Mouse (Mus musculus): ENCODE measurements around the gene Smad1. TPM values are rescaled to one million over a fixed set of nuclear protein-coding genes. Genes with fewer than 3 reads are reported as not detected.

Smad1 gene
- polyA plus RNA-seq, 1 experiment from 2014 or later: 64.3 TPM

DNA sequence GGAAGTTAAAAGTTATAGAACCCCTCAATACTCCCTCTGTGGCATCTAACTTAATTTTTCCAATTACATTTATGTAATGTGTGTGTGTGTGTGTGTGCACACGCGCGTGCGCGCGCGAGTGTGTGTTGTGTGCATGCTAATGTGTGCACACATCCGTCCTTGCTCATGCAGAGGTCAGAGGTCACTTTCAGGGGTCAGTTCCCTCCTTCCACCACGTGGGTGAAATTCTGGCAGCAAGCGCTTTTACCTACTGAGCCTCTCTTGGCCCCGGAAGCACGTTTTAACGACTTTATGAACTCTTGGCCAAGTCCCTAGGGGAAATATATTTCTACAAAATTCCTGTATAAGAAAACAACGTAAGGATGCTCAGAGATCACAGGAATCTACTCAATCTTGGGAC lies 19.3 kb downstream of the Smad1 start:
- H3K4me2 ChIP-seq (replicated peaks): no peak overlapping the region
- no peak overlapping the region for H3K27ac ChIP-seq (replicated peaks)
- ATAC-seq (ENCODE audit: low FRiP score, low read depth): no peak
- no peak overlapping the region for H3K9ac ChIP-seq (replicated peaks)
- H3K36me3 ChIP-seq: no peaks in the 10 kb centered on the region
- H3K27me3 ChIP-seq: no peaks in the 10 kb centered on the region
- H3K4me3 ChIP-seq: no peak overlapping the region
- WGBS: 72% methylated on average over 14 of the region's 14 CpGs
- peaks cover 38% of the 10 kb centered on the region for H3K4me1 ChIP-seq
- no peaks in the 10 kb centered on the region for H3K9me3 ChIP-seq

DNA sequence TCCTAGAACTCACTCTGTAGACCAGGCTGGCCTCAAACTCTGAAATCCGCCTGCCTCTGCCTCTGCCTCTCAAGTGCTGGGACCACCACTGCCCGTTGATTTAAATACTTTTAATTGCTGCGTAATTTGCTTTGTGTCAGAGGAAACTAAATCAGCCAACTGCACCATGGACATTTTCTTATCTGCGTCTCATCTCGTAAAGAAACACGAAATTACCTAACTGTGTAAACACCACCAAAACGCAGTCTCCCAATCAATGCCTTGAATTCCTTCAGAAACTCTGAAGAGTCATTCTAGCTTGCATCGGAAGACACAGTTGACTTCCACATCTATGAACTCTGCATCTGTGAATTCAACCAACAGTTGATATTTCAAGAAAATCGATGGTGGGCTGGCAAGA lies 22.7 kb downstream of the Smad1 start:
- no peak for ATAC-seq (ENCODE audit: low FRiP score, low read depth)
- H3K36me3 ChIP-seq: peaks cover 9% of the 10 kb centered on the region
- no peak overlapping the region for H3K4me2 ChIP-seq (replicated peaks)
- no peak overlapping the region for H3K4me3 ChIP-seq
- H3K27ac ChIP-seq (replicated peaks): no peak overlapping the region
- H3K9me3 ChIP-seq: no peaks in the 10 kb centered on the region
- no peaks in the 10 kb centered on the region for H3K27me3 ChIP-seq
- WGBS: 94% methylated on average over 9 of the region's 9 CpGs
- no peak overlapping the region for H3K9ac ChIP-seq (replicated peaks)
- H3K4me1 ChIP-seq: peaks cover 21% of the 10 kb centered on the region

DNA sequence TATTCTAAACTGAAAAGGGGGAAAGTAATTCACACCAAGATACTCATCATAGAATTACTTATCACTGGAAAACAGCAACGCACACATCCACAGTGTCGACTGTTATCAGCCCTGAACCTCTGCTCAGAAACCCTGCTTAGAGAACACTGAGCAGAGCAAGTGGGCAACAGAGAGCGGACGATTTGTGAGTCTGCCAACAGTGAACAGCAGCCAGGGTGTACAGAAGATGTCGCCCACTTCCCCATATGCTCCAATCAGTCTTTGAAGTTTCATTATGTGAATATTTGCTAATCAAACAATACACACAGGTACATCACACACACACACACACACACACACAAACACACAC lies 23.6 kb downstream of the Smad1 start:
- peaks cover 16% of the 10 kb centered on the region; the same call in 1 of the 2 replicates for H3K4me1 ChIP-seq
- no peak for ATAC-seq (ENCODE audit: low FRiP score, low read depth)
- H3K4me3 ChIP-seq: no peak overlapping the region
- 81% methylated on average over 5 of the region's 5 CpGs for WGBS
- H3K4me2 ChIP-seq (replicated peaks): no peak overlapping the region
- no peaks in the 10 kb centered on the region for H3K9me3 ChIP-seq
- no peaks in the 10 kb centered on the region for H3K27me3 ChIP-seq
- peaks cover 18% of the 10 kb centered on the region for H3K36me3 ChIP-seq
- H3K27ac ChIP-seq (replicated peaks): no peak overlapping the region
- H3K9ac ChIP-seq (replicated peaks): no peak overlapping the region

DNA sequence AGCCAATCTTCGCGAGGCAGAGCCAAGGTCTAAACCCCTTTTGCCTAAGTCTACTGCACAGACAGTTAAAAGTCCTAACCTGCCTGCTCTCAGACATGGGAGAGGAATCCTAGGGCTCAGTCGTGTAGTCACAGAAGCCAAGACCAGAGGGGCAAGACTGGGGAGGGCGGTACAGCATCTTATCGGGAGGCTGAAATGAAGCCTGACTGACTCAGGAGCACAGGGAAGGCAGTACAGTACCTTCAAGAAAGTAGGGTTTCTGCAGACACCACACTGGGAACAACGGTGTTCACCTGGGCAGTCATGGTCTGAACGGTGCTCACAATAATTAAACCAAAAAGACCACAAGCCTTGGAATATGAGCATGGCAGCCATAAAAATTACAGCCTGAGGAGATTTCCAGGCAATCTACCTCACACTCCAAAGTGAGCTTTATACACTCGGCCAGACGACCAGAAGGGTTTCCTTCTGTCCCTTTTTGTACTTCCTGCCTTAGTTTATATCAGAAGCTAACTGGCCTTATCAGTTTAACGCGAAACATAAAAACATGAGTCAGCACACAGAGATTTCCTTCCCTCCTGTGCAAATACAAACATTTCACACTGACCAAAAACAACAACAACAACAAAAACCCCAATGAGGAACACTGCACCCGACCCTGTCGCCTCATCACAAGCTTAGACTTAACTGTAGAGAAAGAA lies 24.1 kb downstream of the Smad1 start:
- Histone ChIP-seq H3K4me1 (peaks cover 16% of the 10 kb centered on the region; the same call in 1 of the 2 replicates), H3K9ac (replicated peaks) (no peak overlapping the region), H3K4me3 (no peak overlapping the region), H3K4me2 (replicated peaks) (no peak overlapping the region), H3K27ac (replicated peaks) (no peak overlapping the region; the same call in 1 of the 2 replicates), H3K9me3 (no peaks in the 10 kb centered on the region), H3K27me3 (no peaks in the 10 kb centered on the region), H3K36me3 (peaks cover 23% of the 10 kb centered on the region)
- 79% methylated on average over 13 of the region's 13 CpGs for WGBS
- no peak for ATAC-seq (ENCODE audit: low FRiP score, low read depth)

DNA sequence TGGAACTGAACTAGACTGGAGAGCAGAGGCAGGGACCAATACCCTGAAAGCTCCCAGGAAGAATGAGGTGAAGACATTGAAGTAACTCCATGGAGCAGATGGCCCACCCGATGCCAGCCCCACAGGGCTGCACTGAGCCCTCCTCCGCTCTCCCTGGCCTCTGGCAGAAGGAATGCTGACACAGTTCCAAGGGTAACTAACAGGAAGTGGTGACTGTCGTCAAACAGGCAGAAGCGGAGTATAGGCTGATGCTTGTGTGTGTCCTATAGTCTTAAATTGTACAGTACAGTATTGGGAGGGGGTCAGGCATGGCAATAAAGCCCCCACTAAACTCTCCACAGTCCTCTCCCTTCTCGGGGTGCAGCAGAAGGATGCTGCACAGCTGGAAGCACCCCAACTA lies 24.9 kb downstream of the Smad1 start:
- Histone ChIP-seq H3K27me3 (no peaks in the 10 kb centered on the region), H3K4me1 (peaks cover 16% of the 10 kb centered on the region; the same call in 1 of the 2 replicates), H3K27ac (replicated peaks) (no peak overlapping the region), H3K9ac (replicated peaks) (no peak overlapping the region), H3K9me3 (no peaks in the 10 kb centered on the region), H3K4me3 (no peak overlapping the region), H3K4me2 (replicated peaks) (no peak overlapping the region), H3K36me3 (peaks cover 30% of the 10 kb centered on the region)
- ATAC-seq (ENCODE audit: low FRiP score, low read depth): no peak
- WGBS: 77% methylated on average over 5 of the region's 5 CpGs

DNA sequence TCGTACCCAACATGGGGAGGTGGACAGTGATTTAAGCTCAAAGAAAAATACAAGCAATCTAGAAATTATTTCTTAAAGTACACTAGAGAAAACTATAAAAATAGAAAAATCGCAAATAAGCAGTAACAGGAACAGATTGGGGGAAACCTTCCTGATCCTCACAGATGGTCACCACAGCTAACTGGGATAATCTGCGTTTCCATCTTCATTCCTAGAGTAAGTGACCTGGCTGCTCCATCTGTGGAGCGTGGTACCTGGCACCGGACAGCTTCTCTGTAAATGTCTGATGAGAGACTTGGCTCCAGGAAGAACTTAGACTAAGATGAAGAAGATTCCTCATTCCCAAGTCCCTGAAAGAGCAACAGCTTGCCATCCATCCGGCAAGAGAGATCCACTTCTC lies 25.8 kb downstream of the Smad1 start:
- H3K4me1 ChIP-seq: peaks cover 12% of the 10 kb centered on the region; the same call in 1 of the 2 replicates
- no peak overlapping the region for H3K27ac ChIP-seq (replicated peaks)
- 95% methylated on average over 6 of the region's 6 CpGs for WGBS
- H3K4me2 ChIP-seq (replicated peaks): no peak overlapping the region
- peaks cover 39% of the 10 kb centered on the region for H3K36me3 ChIP-seq
- H3K9me3 ChIP-seq: no peaks in the 10 kb centered on the region
- H3K27me3 ChIP-seq: no peaks in the 10 kb centered on the region
- ATAC-seq (ENCODE audit: low FRiP score, low read depth): no peak
- H3K9ac ChIP-seq (replicated peaks): no peak overlapping the region
- no peak overlapping the region for H3K4me3 ChIP-seq

DNA sequence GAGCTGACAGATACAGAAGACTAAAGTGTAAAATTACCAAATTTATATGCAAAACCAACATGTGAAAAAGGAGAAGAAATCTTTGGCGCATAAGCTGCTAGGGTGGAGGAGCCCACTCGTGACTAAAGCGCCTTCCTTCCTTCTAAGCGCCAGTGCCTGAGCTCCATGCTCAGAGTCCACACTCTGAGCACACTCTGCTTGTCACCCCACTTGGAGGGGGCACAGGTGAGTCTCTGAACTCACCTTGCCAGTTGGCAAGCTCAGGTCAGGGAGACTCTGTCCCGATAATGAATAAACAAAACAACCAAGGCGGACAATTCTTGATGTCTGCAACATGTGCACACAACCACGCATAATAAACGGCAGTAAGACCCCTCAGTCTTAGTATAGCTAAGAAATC lies 26.4 kb downstream of the Smad1 start:
- Histone ChIP-seq H3K27me3 (no peaks in the 10 kb centered on the region), H3K4me2 (replicated peaks) (no peak overlapping the region), H3K36me3 (peaks cover 45% of the 10 kb centered on the region), H3K4me3 (no peak overlapping the region), H3K9me3 (no peaks in the 10 kb centered on the region), H3K4me1 (peaks cover 12% of the 10 kb centered on the region; the same call in 1 of the 2 replicates), H3K9ac (replicated peaks) (no peak overlapping the region), H3K27ac (replicated peaks) (no peak overlapping the region)
- WGBS: 89% methylated on average over 8 of the region's 8 CpGs
- no peak for ATAC-seq (ENCODE audit: low FRiP score, low read depth)

DNA sequence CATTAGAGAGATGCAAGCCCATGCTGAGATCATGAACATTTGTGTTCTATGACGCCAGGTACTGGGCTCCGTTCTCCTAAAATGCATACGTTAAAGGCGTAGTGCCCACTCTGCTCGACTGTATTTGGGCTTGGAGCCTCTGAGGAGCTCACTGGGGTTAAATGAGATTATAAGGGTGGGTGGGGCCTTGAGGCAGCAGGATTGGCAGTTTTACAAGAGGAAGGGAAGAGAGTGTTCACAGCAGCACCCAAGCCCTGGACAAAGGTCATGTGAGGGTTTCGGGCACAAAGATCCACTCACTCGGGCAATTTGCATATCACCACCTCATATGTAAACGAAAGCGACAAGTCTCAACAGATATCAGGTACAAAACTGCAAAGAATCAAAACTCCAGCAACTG lies 26.8 kb downstream of the Smad1 start:
- 85% methylated on average over 9 of the region's 9 CpGs for WGBS
- Histone ChIP-seq H3K4me2 (replicated peaks) (no peak overlapping the region), H3K36me3 (peaks cover 46% of the 10 kb centered on the region), H3K9me3 (no peaks in the 10 kb centered on the region), H3K9ac (replicated peaks) (no peak overlapping the region), H3K27me3 (no peaks in the 10 kb centered on the region), H3K27ac (replicated peaks) (no peak overlapping the region), H3K4me1 (peaks cover 12% of the 10 kb centered on the region; the same call in 1 of the 2 replicates), H3K4me3 (no peak overlapping the region)
- no peak for ATAC-seq (ENCODE audit: low FRiP score, low read depth)

DNA sequence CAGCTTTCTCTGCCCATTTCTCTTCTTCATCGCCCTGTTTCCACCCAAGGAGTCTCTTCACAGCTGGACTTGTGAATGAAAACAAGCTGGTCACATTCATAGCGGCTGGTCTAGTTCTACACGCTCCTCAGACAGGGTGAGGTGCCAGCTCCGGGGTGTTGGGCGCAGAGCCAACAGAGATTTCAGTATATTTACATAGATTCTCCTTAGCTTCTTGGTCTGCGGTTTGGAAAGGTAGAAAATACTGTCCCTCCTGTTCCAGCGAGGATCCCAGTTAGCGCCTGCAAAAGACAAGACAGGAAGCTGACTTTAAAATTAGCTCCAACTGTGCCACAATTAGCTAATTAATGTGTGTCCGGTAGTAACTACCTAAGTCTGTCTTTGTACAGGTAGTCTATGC lies 27.2 kb downstream of the Smad1 start:
- H3K4me1 ChIP-seq: peaks cover 12% of the 10 kb centered on the region; the same call in 1 of the 2 replicates
- H3K9ac ChIP-seq (replicated peaks): no peak overlapping the region
- H3K4me3 ChIP-seq: no peak overlapping the region
- ATAC-seq (ENCODE audit: low FRiP score, low read depth): no peak
- WGBS: 88% methylated on average over 9 of the region's 9 CpGs
- H3K27ac ChIP-seq (replicated peaks): no peak overlapping the region
- H3K9me3 ChIP-seq: no peaks in the 10 kb centered on the region
- no peak overlapping the region for H3K4me2 ChIP-seq (replicated peaks)
- H3K27me3 ChIP-seq: no peaks in the 10 kb centered on the region
- peaks cover 46% of the 10 kb centered on the region for H3K36me3 ChIP-seq

DNA sequence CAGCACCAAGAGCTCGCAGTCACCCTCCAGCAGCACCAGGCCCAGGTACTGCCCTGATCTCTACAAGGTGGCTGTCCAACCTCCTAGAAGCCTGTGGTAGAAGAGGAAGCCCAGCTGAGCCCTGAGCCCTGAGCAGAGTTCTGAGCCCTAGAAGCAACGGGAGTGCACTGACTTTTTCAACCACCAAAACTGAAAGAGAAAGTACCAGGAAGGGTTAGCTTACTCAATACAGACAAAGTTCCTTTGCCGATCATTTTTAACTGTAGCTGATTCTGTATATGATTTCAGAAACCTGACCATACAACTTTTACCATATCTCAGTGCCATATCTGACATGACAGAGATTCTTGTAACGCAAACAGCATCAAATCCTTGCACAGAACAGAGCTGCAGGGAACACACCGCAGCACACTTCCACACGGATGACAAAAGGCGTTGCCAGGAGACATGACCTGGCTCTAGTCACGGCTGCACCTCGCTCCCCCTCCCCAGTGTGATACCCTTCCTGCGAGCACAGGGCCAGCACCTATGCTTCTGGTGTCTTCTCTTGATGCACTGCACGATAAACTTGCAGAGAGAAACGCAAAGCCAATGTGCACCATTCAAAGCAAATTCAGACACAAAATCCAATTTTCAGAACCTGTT lies 28.6 kb downstream of the Smad1 start:
- Histone ChIP-seq H3K36me3 (peaks cover 47% of the 10 kb centered on the region), H3K4me1 (peaks cover 15% of the 10 kb centered on the region; the same call in 1 of the 2 replicates), H3K9me3 (no peaks in the 10 kb centered on the region), H3K27me3 (no peaks in the 10 kb centered on the region), H3K4me2 (replicated peaks) (no peak overlapping the region), H3K27ac (replicated peaks) (no peak overlapping the region), H3K9ac (replicated peaks) (no peak overlapping the region), H3K4me3 (no peak overlapping the region)
- 89% methylated on average over 12 of the region's 12 CpGs for whole genome bisulfite sequencing
- no peak for ATAC-seq (ENCODE audit: low FRiP score, low read depth)

DNA sequence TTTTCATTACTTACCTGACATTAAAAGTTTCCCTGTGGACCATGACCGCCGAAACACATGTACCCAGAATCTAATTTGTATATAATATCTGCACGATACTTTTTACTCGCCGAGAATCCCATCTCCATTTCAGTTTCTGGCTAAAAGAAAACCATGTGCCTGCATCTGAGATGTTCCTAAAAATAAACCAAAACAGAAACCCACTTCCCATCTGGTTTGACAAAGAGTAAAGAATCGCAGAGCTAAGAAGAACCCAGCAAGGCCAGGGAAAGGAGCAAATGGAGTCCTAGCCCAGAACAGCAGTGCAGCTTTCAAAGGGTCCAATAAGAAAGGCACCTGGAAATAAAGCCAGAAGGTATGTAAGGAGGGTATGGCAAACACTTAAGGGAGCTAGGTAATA lies 30.2 kb downstream of the Smad1 start:
- no peak for ATAC-seq (ENCODE audit: low FRiP score, low read depth)
- peaks cover 53% of the 10 kb centered on the region for H3K36me3 ChIP-seq
- 92% methylated on average over 6 of the region's 6 CpGs for WGBS

DNA sequence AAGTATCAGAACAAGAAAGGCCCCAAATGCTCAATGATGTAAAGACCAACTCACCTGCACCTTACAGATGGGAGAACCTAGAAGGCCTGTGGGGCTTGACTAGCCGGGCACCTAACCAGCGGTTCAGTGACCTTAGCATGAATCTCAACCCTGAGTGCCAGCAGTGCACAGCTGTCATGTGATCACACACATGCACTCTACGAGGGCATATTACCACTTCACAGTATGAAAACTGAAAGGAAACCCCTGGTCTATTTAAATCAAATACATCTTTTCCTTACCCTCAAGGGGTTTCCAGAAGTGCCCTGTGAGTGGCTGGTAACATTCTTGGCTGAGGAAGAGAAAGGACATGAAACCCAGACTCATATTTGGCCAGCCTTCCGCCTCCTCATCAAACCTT lies 31.4 kb downstream of the Smad1 start:
- no peak overlapping the region for H3K4me3 ChIP-seq
- H3K9ac ChIP-seq (replicated peaks): no peak overlapping the region
- 0 out of 2 replicates have a peak, but pooled peaks cover 9% of the 10 kb centered on the region for H3K4me1 ChIP-seq
- H3K27ac ChIP-seq (replicated peaks): no peak overlapping the region
- ATAC-seq (ENCODE audit: low FRiP score, low read depth): no peak
- H3K4me2 ChIP-seq (replicated peaks): no peak overlapping the region
- H3K27me3 ChIP-seq: no peaks in the 10 kb centered on the region
- 92% methylated on average over 4 of the region's 4 CpGs for WGBS
- H3K9me3 ChIP-seq: no peaks in the 10 kb centered on the region
- H3K36me3 ChIP-seq: peaks cover 62% of the 10 kb centered on the region

More for the DNA sequence above, 30.2 kb downstream of the Smad1 start:
- no peak overlapping the region for H3K4me2 ChIP-seq (replicated peaks)
- no peak overlapping the region for H3K4me3 ChIP-seq
- H3K27me3 ChIP-seq: no peaks in the 10 kb centered on the region
- no peak overlapping the region for H3K9ac ChIP-seq (replicated peaks)
- H3K9me3 ChIP-seq: no peaks in the 10 kb centered on the region
- H3K4me1 ChIP-seq: peaks cover 10% of the 10 kb centered on the region; the same call in 1 of the 2 replicates
- no peak overlapping the region for H3K27ac ChIP-seq (replicated peaks)
